Mouse (Mus musculus) cerebellum, adult 2 months (tissue): ENCODE data around the gene Cnn3.

ENCODE experiments used
- CTCF ChIP-seq: fragments of 200-500 bp; IDR thresholded peaks from 2 replicates; pipeline ENCODE4 v1.5.1; 2011; ENCODE audit warnings: low read depth, mild to moderate bottlenecking, control low read depth, low read length, moderate library complexity, borderline replicate concordance; ENCODE audit not compliant: insufficient read depth
- POLR2A ChIP-seq: fragments of 200-500 bp; IDR thresholded peaks from 2 replicates; pipeline ENCODE4 v1.6.1; 2011; ENCODE audit warnings: low read length, control low read depth, borderline replicate concordance; ENCODE audit not compliant: insufficient read depth

DNA sequence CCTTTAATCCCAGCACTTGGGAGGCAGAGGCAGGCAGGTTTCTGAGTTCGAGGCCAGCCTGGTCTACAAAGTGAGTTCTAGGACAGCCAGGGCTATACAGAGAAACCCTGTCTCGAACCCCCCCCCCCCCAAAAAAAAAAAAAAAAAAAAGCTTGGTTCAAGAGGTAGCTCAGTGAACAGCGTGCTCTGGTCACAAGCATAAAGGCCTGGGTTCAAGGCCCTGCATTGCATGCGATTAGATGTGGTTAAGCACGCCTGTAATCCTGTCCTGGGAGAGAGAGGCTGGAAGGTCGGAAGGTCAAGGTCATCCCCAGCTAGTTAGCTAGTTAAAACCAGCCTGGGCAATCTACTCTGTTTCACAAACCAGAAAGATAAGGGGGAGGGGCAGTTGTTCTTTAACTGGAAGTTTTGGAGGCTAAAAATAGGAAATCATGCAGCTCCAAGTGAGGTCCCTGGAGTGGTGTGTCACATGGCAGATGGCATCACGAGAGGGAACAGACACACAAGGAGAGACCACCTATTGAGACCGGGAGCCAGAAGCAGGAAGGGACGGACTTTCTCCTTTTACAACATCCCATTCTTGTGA lies 7.4 kb upstream of the Cnn3 start:
- TF ChIP-seq POLR2A: no peak
- TF ChIP-seq CTCF: no peak
